Mouse (Mus musculus) urinary bladder, postnatal 36 days (tissue): Measurements from ENCODE around the gene Naaladl2.
"Not testable (repeated sequence)": the region's sequence is repeated elsewhere in the genome, so short reads cannot be mapped to it uniquely, and the experiment has no call there.

ENCODE experiments used
- DNase-seq, 2 experiments: peaks; one replicate each; pipeline ENCODE4 v3.0.0; 2022; ENCODE audit warnings: low spot score in 2 of 2, mixed read lengths in 1 of 2

Gene Naaladl2

GRCm38 (mm10) chr3:25143555-25144311 is at the start of gene Naaladl2:
Gene Naaladl2 (minus strand): TSS chr3:25144261.
- DNase-seq, result peak; percentile 31 to 33

DNA sequence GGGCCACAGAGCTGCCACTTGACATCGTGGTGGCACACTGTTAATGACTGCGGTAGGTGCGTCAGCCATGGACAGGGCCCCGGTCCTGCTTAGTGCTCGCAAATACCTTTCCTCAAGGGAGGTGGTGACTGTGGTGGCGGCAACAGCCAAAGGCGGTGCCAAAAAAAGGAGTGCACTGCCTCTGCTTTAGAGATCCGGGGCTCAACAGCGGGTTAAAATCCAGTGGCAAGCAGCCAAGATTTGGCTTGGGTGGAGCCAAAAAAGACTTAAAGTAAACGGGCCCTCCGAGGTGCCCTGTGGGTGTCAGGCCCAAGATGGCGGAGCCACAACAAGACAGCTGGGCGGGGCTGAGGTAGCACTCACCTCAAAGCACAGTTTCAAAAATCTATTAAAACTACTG is 7.7 kb upstream of the Naaladl2 start:
- no peak for DNase-seq

DNA sequence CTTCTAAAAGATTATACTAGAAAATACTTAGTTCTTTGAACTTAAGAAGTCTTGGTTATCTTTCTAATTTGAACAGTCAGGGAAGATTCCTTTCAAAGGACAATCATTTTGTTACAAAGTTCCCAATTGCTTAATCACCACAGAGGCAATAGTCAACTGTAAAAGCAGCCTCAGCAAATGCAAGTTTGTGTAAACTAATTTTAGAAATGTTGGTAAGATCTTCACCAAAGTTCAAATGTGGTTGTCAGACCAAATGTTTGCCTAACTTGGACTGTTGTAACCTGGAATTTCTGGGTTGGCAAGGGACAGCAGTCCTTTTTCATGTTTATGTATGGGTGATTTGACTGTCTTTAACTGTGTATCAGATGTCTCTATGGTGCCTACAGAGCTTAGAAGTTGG is 3.2 kb upstream of the Naaladl2 start:
- no peak for DNase-seq

- DNase-seq, result no peak
These were observed 1.1 kb upstream of the Naaladl2 start for GRCm38 (mm10) chr3:25144961-25145697.

GRCm38 (mm10) chr3:25143111-25143510 is 950 bp downstream of the Naaladl2 start:
- DNase-seq, result no peak

DNA sequence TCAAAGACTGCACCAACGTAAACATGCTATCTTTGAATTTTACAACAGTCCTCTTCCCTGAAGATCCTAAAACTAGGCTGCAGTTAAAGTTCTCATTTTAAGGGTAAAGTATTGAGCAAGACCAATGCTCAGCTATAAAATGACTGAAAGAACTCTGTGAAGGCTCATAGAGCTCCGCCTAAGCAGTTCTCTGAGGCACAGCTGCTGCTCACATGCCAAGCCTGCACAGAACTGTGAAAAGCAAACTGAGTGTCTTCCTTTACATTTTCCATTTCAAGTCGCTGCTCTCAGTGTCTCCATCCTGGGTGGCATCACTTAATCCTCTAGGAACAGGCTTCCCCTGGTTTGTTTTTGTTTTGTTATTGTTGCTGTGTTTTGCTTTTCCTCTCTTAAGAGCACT is 12.2 kb downstream of the Naaladl2 start:
- no peak for DNase-seq

- no peak for DNase-seq
These were observed 16.2 kb downstream of the Naaladl2 start for GRCm38 (mm10) chr3:25127864-25128263.

- no peak for DNase-seq
These were observed 18.9 kb downstream of the Naaladl2 start for GRCm38 (mm10) chr3:25124919-25125846.

DNA sequence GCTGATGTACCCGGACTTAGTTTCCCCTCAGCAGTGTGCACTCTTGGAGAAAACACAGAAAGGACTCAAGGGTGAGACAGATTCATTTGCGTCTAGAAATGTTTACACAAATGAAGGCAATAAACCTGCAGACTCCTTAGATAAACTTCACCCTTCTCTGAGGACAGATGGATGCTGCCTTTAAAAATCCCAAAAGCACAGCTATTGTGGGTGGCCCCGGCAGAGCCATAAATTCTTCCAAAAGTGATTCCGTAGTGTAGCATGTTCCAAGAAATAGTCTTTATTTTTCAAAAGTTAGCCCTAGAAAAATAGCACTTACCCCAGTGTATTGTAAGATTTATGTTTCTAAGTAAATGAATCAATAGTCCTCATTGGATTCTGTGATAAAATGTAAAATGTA is 31.0 kb downstream of the Naaladl2 start:
- DNase-seq, result no peak

- no peak for DNase-seq
These were observed 35.1 kb downstream of the Naaladl2 start for GRCm38 (mm10) chr3:25108997-25109396.

GRCm38 (mm10) chr3:25092986-25093385 is 51.1 kb downstream of the Naaladl2 start:
- DNase-seq, result no peak

GRCm38 (mm10) chr3:25075785-25076184 is 68.3 kb downstream of the Naaladl2 start:
- no peak for DNase-seq

DNA sequence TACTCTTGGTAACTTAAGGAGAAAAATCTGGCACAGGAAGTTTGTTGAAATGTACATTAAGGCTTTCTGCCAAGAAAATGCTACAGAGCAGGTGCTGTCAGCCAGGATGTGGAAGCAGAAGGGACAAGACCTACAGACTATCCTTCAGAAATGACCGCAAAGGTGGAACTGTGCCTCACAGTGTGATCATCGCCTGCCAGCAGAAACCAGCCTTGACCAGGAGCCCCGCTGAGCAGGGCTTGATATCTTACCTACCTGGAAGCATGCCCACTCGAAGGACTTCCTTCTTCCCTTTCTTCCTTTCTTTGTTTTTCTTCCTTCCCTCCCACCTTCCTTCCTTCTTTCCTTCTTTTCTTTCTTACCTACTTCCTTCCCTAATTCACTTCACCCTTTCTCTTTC is 69.8 kb downstream of the Naaladl2 start:
- DNase-seq, result no peak

GRCm38 (mm10) chr3:25073821-25074220 is 70.2 kb downstream of the Naaladl2 start:
- no peak for DNase-seq

DNA sequence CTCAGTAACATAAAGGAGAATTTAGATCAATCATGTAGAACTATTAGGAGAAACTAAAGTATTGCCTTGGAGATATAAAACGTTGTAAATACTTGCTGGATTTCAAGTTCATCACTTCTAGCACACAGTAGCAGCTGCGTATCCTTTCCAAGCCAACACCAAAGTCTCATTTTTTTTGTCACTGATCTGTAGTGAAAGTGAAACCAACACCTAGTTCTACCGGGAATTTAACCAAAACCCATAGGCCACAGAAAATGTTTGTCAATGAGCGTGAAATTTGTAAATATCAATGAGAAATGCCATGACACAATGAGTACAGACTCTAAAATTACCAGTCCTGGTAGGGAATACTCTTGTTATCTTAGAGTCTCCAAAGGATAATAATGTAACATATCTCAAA is 80.8 kb downstream of the Naaladl2 start:
- no peak for DNase-seq

DNA sequence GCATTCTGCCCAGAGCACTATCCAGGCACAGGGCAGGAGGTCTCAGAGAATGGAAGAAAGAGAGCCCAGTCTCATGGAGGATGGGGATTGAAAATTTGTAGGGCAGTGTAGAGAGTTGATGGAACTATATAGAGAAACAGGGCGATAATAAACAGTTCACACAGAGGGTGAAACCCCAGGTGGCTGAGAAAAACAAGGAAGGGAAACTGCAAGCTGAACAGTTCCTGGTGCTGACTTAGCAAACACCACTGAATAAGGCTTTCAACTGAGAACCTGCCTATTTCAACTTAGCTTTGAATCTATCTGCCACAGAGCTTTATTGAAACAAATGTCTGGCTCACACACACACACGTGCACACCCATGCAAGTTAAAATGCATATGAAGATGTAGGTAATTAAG is 91.1 kb downstream of the Naaladl2 start:
- no peak for DNase-seq

GRCm38 (mm10) chr3:25019972-25020371 is 124.1 kb downstream of the Naaladl2 start:
- no peak for DNase-seq

- DNase-seq, result no peak
These were observed 133.3 kb downstream of the Naaladl2 start for GRCm38 (mm10) chr3:25010751-25011150.

DNA sequence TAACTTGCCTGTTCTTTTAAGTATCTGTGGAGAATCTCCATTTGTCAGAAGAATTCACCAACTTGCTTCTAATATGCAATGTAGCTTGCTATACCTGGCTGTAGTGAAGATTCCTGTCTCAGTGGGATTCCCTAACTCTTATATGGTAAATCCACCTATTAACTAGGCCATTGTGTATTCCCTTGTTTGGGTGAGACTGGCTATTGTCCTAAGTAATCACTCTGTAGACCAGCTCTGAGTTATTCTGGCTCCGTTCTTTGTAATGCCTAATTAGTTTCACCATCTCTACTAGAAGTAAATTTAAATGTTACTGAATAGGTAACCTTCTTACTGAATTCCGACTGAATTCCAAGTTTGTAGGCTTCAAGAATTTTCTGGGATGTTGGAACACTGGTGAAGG is 137.3 kb downstream of the Naaladl2 start:
- DNase-seq, result not testable (repeated sequence)

DNA sequence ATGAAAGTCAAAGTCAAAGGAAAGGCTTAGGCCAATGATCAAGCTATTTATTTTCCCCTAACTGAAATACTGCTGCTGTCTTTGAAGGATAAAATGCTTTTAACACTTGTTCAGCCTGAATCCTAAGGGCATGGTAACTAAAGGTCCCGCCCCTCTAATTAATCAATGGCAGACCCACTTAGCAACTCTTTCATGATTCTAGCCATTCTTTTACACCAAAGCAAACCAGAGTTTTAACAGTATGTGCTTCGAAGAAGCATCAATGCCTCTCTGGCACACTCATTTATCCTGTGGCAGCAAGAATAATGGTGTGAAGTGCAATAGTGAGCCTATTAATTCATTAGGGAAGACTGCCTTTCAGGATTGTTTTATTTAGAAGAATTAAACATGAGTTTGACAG is 151.5 kb downstream of the Naaladl2 start:
- no peak for DNase-seq

DNA sequence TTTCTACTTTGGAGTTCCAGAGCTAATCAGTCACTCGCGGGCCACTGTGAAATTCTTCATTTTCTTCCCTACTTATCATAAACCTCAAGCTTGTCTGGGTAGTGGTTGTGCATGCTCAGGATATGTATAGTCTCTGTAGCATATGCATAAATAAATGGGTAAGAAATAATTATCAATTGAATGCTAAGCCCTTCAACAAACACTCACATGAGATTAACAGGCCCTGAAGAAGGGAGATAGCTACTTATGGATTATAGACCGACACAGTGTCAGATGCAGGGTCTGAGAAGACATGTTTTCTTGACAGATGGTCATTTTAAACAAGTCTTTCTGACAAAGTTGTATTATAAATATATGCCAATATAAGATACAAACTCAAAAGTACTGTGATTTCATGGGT is 152.0 kb downstream of the Naaladl2 start:
- DNase-seq, result no peak

DNA sequence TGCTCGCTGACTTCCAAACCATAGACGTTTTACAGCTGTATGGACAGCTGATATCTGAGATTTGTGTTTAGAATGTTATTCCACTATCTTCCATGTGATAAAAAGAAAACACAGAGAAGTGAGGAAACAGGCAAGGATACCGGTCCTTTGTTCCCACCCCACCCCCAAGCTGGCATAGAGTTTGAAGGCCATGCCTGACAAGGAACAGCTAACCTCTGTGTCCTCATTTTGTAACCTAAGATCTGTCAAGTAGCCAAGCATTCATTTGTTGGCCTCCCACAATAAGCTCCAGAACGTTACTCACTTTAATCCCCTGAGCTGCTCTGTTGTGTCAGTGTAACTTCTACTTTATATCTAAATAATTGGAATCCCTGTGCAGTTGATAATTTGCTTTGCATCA is 161.9 kb downstream of the Naaladl2 start:
- DNase-seq, result no peak
